Mouse (Mus musculus) neural tube, embryonic 11.5 days (tissue): ENCODE results near the gene Dbi. TPM values are rescaled to one million over a fixed set of nuclear protein-coding genes. Genes with fewer than 3 reads are reported as not detected.

Source experiments
- ATAC-seq: fragments of 200-750 bp; cut with Nextera tagmentation; 2 replicates; pipeline ENCODE4 v1.8.0; 2017; ENCODE audit warnings: moderate number of reproducible peaks, mild to moderate bottlenecking, moderate TSS enrichment, moderate library complexity; ENCODE audit not compliant: insufficient read depth, low FRiP score, low TSS enrichment
- DNase-seq: peaks from one replicate; pipeline ENCODE4 v3.0.0-alpha.2; 2015; ENCODE audit warnings: low spot score
- H3K27ac ChIP-seq: fragments of 300-500 bp; sonication (generic); 2 replicates; pipeline ENCODE4 v1.5.1; 2014; ENCODE audit warnings: low read depth, mild to moderate bottlenecking, low read length
- H3K27me3 ChIP-seq: fragments of 300-500 bp; sonication (generic); 2 replicates; pipeline ENCODE4 v1.6.1; 2014; ENCODE audit warnings: mild to moderate bottlenecking, low read length, mixed read lengths; ENCODE audit not compliant: control insufficient read depth, insufficient read depth
- H3K36me3 ChIP-seq: fragments of 300-500 bp; sonication (generic); 2 replicates; pipeline ENCODE4 v1.6.1; 2014; ENCODE audit warnings: mild to moderate bottlenecking, low read length, moderate library complexity, mixed read lengths; ENCODE audit not compliant: control insufficient read depth, insufficient read depth
- H3K4me1 ChIP-seq: fragments of 300-500 bp; sonication (generic); 2 replicates; pipeline ENCODE4 v1.6.1; 2014; ENCODE audit warnings: low read length, mixed read lengths; ENCODE audit not compliant: control insufficient read depth, insufficient read depth
- H3K4me2 ChIP-seq: fragments of 300-500 bp; sonication (generic); 2 replicates; pipeline ENCODE4 v1.6.1; 2014; ENCODE audit warnings: low read depth, mild to moderate bottlenecking, moderate library complexity
- H3K4me3 ChIP-seq: fragments of 300-500 bp; sonication (generic); 2 replicates; pipeline ENCODE4 v1.5.1; 2014; ENCODE audit warnings: low read depth, low read length
- H3K9ac ChIP-seq: fragments of 300-500 bp; sonication (generic); 2 replicates; pipeline ENCODE4 v1.6.1; 2014; ENCODE audit warnings: mild to moderate bottlenecking, low read length
- H3K9me3 ChIP-seq: fragments of 300-500 bp; sonication (generic); 2 replicates; pipeline ENCODE4 v1.6.1; 2016; ENCODE audit warnings: low read length; ENCODE audit not compliant: control insufficient read depth
- WGBS: fragments of 180-500 bp; shearing (Covaris S2); extraction: QIAGEN DNeasy Blood & Tissue Kit; methylation state at CpG from one replicate; pipeline ENCODE4 v1.1.7; 2014; 5-methylcytosine and 5-hydroxymethylcytosine counted together
- polyA plus RNA-seq: library from polyadenylated mRNA; unstranded; fragments of >200 nt; fragmentation: Nextera tagmentation; extraction: Ambion mirVana; gene quantifications from 2 replicates; pipeline ENCODE4 v1.2.1, GENCODE M21; 2014

Gene Dbi
- polyA plus RNA-seq, result 1,035 and 1,076 TPM in 2 replicates

- Histone ChIP-seq H3K36me3 (no peaks in the 10 kb centered on the region; the same call in 1 of the 2 replicates), H3K9me3 (no peaks in the 10 kb centered on the region), H3K9ac (peak within 1 kb of the TSS; percentile 61), H3K4me2 (peak within 1 kb of the TSS; percentile 80), H3K27ac (peak within 1 kb of the TSS; percentile 85), H3K4me3 (peak within 1 kb of the TSS; percentile 53), H3K4me1 (peaks cover 17% of the 10 kb centered on the region), H3K27me3 (no peaks in the 10 kb centered on the region)
- DNase-seq (peak; percentile 98), ATAC-seq (peak; percentile 89)
- 2% methylated on average over 52 of the region's 52 CpGs for WGBS
These were observed at the start of gene Dbi, which contains the start of gene 3110009E18Rik for GRCm38 (mm10) chr1:120120969-120121811. Dbi (minus strand) TSS chr1:120121078. 3110009E18Rik (plus strand) TSS chr1:120121187.

GRCm38 (mm10) chr1:120170307-120170706 is 49.4 kb upstream of the Dbi start:
- Histone ChIP-seq H3K27ac (no peak overlapping the region), H3K9ac (no peak overlapping the region), H3K9me3 (no peaks in the 10 kb centered on the region), H3K27me3 (no peaks in the 10 kb centered on the region), H3K4me3 (no peak overlapping the region), H3K4me1 (no peaks in the 10 kb centered on the region), H3K36me3 (no peaks in the 10 kb centered on the region), H3K4me2 (no peak overlapping the region)
- ATAC-seq, result no peak
- no peak for DNase-seq
- WGBS, result 77% methylated on average over 7 of the region's 7 CpGs

GRCm38 (mm10) chr1:120168674-120169073 is 47.8 kb upstream of the Dbi start:
- H3K27ac ChIP-seq, result no peak overlapping the region
- no peaks in the 10 kb centered on the region for H3K4me1 ChIP-seq
- no peaks in the 10 kb centered on the region for H3K36me3 ChIP-seq
- H3K9me3 ChIP-seq, result no peaks in the 10 kb centered on the region
- ATAC-seq (no peak), DNase-seq (no peak)
- WGBS, result 92% methylated on average over 7 of the region's 7 CpGs
- no peaks in the 10 kb centered on the region for H3K27me3 ChIP-seq
- no peak overlapping the region for H3K4me2 ChIP-seq
- H3K4me3 ChIP-seq, result no peak overlapping the region
- no peak overlapping the region for H3K9ac ChIP-seq

- Histone ChIP-seq H3K4me1 (no peaks in the 10 kb centered on the region), H3K27me3 (no peaks in the 10 kb centered on the region), H3K9me3 (no peaks in the 10 kb centered on the region), H3K36me3 (no peaks in the 10 kb centered on the region), H3K27ac (no peak overlapping the region), H3K9ac (no peak overlapping the region), H3K4me3 (no peak overlapping the region), H3K4me2 (no peak overlapping the region)
- ATAC-seq (no peak), DNase-seq (no peak)
- WGBS, result 77% methylated on average over 4 of the region's 4 CpGs
These were observed 47.1 kb upstream of the Dbi start for GRCm38 (mm10) chr1:120168016-120168415.

- no peaks in the 10 kb centered on the region for H3K9me3 ChIP-seq
- no peak overlapping the region for H3K27ac ChIP-seq
- DNase-seq (no peak), ATAC-seq (no peak)
- H3K4me1 ChIP-seq, result no peaks in the 10 kb centered on the region
- H3K4me2 ChIP-seq, result no peak overlapping the region
- no peak overlapping the region for H3K9ac ChIP-seq
- no peak overlapping the region for H3K4me3 ChIP-seq
- H3K36me3 ChIP-seq, result no peaks in the 10 kb centered on the region
- 61% methylated on average over 1 of the region's 1 CpGs for WGBS
- H3K27me3 ChIP-seq, result no peaks in the 10 kb centered on the region
These were observed 41.7 kb upstream of the Dbi start for GRCm38 (mm10) chr1:120162616-120163015.

- Histone ChIP-seq H3K4me1 (no peaks in the 10 kb centered on the region), H3K9me3 (no peaks in the 10 kb centered on the region), H3K4me2 (no peak overlapping the region), H3K9ac (no peak overlapping the region), H3K27ac (no peak overlapping the region), H3K27me3 (no peaks in the 10 kb centered on the region), H3K4me3 (no peak overlapping the region), H3K36me3 (no peaks in the 10 kb centered on the region)
- WGBS, result 86% methylated on average over 5 of the region's 5 CpGs
- DNase-seq (no peak), ATAC-seq (no peak)
These were observed 40.6 kb upstream of the Dbi start for GRCm38 (mm10) chr1:120161502-120161901.

- H3K9ac ChIP-seq, result no peak overlapping the region
- no peaks in the 10 kb centered on the region for H3K9me3 ChIP-seq
- ATAC-seq (no peak), DNase-seq (no peak)
- H3K4me2 ChIP-seq, result no peak overlapping the region
- H3K27me3 ChIP-seq, result no peaks in the 10 kb centered on the region
- no peaks in the 10 kb centered on the region for H3K36me3 ChIP-seq
- no peaks in the 10 kb centered on the region for H3K4me1 ChIP-seq
- no peak overlapping the region for H3K4me3 ChIP-seq
- H3K27ac ChIP-seq, result no peak overlapping the region
- WGBS, result 86% methylated on average over 9 of the region's 9 CpGs
These were observed 37.7 kb upstream of the Dbi start for GRCm38 (mm10) chr1:120158474-120159127.

- DNase-seq, result peak; percentile 45
- 36% methylated on average over 1 of the region's 1 CpGs for WGBS
These were observed 34.4 kb upstream of the Dbi start for GRCm38 (mm10) chr1:120155325-120155724.

More at GRCm38 (mm10) chr1:120155325-120155724, 34.4 kb upstream of the Dbi start:
- Histone ChIP-seq H3K27me3 (no peaks in the 10 kb centered on the region), H3K36me3 (no peaks in the 10 kb centered on the region), H3K4me1 (no peaks in the 10 kb centered on the region), H3K4me2 (no peak overlapping the region), H3K9me3 (no peaks in the 10 kb centered on the region), H3K27ac (no peak overlapping the region), H3K9ac (no peak overlapping the region), H3K4me3 (no peak overlapping the region)
- no peak for ATAC-seq
